Mouse (Mus musculus) megakaryocyte, embryonic 14.5 days (primary cell): ENCODE data around the gene Csnka2ip. TPM values are rescaled to one million over a fixed set of nuclear protein-coding genes. Genes with fewer than 3 reads are reported as not detected.

ENCODE experiments used
- H3K27me3 ChIP-seq: replicated peaks from 2 replicates; pipeline ENCODE3; 2012; ENCODE audit warnings: inconsistent platforms
- H3K36me3 ChIP-seq: replicated peaks from 2 replicates; pipeline ENCODE3; 2012; ENCODE audit warnings: low read length, inconsistent platforms, mixed read lengths
- H3K4me1 ChIP-seq: 2 replicates; pipeline ENCODE4 v1.6.1; 2012; ENCODE audit warnings: inconsistent platforms
- H3K4me3 ChIP-seq: replicated peaks from 2 replicates; pipeline ENCODE3; 2012; ENCODE audit warnings: moderate library complexity, mild to moderate bottlenecking, inconsistent platforms
- H3K9me3 ChIP-seq: 2 replicates; pipeline ENCODE4 v1.6.1; 2012; ENCODE audit warnings: inconsistent platforms
- FLI1 ChIP-seq: IDR thresholded peaks from 2 replicates; pipeline ENCODE4 v1.6.1; 2012; ENCODE audit warnings: low read length, inconsistent platforms, mixed read lengths
- GATA1 ChIP-seq: IDR thresholded peaks from 3 replicates; pipeline ENCODE4 v1.6.1; 2012; ENCODE audit warnings: mixed read lengths, low read length, inconsistent platforms, borderline replicate concordance
- polyA plus RNA-seq: library from polyadenylated mRNA; stranded (reverse); fragments of >175 nt; gene quantifications from 2 replicates; pipeline ENCODE4 v1.2.3, GENCODE M21; 2012; ENCODE audit warnings: low replicate concordance; ENCODE audit not compliant: insufficient read depth

Csnka2ip gene
- polyA plus RNA-seq = not detected in 2 replicates

DNA sequence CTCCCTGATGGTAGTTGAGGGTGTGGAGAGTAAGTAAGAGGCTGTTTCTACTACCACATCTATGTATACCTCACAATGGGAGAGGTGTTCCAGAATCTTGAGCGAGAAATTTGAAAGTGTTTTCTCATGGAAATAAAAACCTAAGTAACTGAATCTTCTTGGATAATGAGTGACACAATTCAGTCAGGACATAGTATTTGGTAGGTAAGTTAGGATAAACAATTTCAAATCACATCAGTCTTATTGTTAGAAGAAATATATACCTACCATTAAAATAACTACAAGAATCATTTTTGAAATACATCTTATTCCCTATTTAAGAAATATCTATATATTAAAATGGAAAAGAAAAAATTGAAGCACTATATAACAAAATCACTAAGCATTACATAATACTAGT, at the start of gene Csnka2ip:
Gene Csnka2ip (minus strand): TSS at position 101 of the 400 bp plus-strand sequence.
- Histone ChIP-seq H3K4me1 (no peaks in the 10 kb centered on the region), H3K27me3 (no peaks in the 10 kb centered on the region), H3K36me3 (no peaks in the 10 kb centered on the region), H3K9me3 (no peaks in the 10 kb centered on the region), H3K4me3 (no peak within 1 kb of the TSS)
- no peak for TF ChIP-seq GATA1
- TF ChIP-seq FLI1 = no peak

DNA sequence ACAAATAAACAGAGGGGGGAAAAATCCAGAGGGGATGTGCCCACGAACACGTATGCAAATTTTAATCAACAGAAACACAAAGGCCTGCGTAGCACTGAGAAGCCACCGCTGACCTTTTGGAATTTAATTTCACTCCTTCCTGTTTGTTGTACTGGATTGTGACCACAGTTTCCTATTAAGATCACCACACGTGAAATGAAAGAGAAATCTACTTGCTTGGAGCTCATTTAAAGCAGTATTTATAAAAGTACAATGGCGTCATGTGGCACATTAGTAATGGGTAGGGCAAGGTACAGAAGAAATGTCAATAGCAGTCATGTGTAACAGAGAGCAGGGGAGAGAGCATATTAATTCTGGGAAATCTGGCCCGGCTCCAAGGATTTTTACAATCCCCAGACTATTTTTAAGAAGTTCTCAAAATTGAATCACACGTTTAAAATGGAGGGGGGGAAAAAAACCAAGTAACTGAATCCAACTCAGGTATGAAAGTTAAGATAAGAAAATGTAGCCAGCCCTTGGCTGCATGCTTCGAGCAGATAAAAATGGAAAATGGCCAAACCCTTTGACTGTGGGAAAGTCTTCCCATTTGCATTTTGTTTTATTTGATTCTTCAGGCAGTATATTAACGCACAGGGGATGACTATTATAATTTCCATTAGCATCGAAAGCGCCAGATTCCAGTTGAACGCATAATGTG, 47.5 kb upstream of the Csnka2ip start:
- H3K4me3 ChIP-seq = no peak overlapping the region
- TF ChIP-seq GATA1 = no peak
- TF ChIP-seq FLI1 = no peak
- no peaks in the 10 kb centered on the region for H3K9me3 ChIP-seq
- no peaks in the 10 kb centered on the region for H3K36me3 ChIP-seq
- H3K27me3 ChIP-seq = no peaks in the 10 kb centered on the region
- H3K4me1 ChIP-seq = no peaks in the 10 kb centered on the region

DNA sequence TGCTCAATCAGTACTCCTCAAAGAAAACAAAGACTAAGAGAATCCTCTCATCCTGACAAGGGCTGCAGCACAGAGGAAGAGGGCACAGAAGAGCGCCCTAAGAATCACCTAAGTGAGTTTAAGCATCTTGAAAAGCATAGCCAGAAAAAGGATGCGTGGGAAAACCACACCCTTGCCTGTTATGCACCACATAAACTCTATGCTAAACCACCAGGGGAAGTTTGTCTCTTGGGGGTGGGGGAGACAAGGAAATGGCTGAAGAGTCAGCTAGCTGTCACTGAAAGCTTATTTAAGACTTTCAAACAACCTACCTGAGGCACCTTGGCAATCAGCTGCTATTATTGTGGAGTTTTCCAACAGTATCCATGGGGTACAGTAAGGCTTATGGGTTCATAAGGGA, 45.6 kb upstream of the Csnka2ip start:
- no peaks in the 10 kb centered on the region for H3K9me3 ChIP-seq
- H3K4me1 ChIP-seq = no peaks in the 10 kb centered on the region
- no peaks in the 10 kb centered on the region for H3K27me3 ChIP-seq
- no peaks in the 10 kb centered on the region for H3K36me3 ChIP-seq
- TF ChIP-seq FLI1 = no peak
- no peak for TF ChIP-seq GATA1
- H3K4me3 ChIP-seq = no peak overlapping the region

DNA sequence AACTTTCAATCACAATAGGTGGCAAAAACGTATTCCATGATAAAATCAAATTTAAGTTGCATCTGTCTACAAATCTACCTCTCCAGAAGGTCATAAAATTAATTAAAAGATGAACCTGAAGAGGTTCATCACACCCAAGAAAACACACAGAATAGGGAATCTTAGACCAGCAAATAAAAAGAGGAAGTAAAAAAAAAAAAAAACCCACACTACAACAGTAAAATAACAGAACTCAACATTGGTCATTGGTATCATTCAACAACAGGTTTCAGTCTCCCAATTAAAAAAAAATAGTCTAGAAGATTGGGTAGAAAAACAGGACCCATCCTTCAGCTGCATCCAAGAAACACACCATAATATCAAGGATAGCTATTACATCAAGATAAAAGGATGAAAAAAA, 32.9 kb upstream of the Csnka2ip start:
- TF ChIP-seq FLI1 = no peak
- no peak for TF ChIP-seq GATA1
- Histone ChIP-seq H3K27me3 (no peaks in the 10 kb centered on the region), H3K36me3 (no peaks in the 10 kb centered on the region), H3K9me3 (no peaks in the 10 kb centered on the region), H3K4me3 (no peak overlapping the region), H3K4me1 (no peaks in the 10 kb centered on the region)

GRCm38 (mm10) chr16:64620116-64620515, 17.9 kb upstream of the Csnka2ip start:
- Histone ChIP-seq H3K27me3 (no peaks in the 10 kb centered on the region), H3K9me3 (no peaks in the 10 kb centered on the region), H3K36me3 (no peaks in the 10 kb centered on the region), H3K4me3 (no peak overlapping the region), H3K4me1 (no peaks in the 10 kb centered on the region)
- TF ChIP-seq FLI1 (no peak), GATA1 (no peak)

DNA sequence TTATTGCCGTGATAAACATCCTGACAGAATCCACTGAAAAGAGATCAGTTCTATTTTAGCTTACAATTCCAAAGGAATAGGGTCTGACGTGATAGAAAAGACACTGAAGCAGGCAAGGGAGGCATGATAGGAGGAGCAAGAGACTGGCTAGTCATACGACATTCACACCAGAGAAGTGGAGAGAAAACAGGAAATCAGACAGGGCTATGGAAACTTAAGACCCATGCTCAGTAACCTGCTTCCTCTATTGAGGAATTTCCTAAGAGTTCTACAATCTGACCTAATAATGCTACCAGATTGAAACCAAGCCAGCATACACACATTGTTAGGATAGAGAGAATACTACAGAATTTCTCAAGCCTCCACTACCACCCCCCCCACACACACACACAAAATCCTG, 12.4 kb upstream of the Csnka2ip start:
- H3K27me3 ChIP-seq = no peaks in the 10 kb centered on the region
- H3K4me1 ChIP-seq = no peaks in the 10 kb centered on the region
- H3K9me3 ChIP-seq = no peaks in the 10 kb centered on the region
- H3K36me3 ChIP-seq = no peaks in the 10 kb centered on the region
- H3K4me3 ChIP-seq = no peak overlapping the region
- TF ChIP-seq GATA1 (no peak), FLI1 (no peak)

GRCm38 (mm10) chr16:64607793-64608192, 5.6 kb upstream of the Csnka2ip start:
- TF ChIP-seq GATA1 (no peak), FLI1 (no peak)
- H3K9me3 ChIP-seq = no peaks in the 10 kb centered on the region
- no peak overlapping the region for H3K4me3 ChIP-seq

DNA sequence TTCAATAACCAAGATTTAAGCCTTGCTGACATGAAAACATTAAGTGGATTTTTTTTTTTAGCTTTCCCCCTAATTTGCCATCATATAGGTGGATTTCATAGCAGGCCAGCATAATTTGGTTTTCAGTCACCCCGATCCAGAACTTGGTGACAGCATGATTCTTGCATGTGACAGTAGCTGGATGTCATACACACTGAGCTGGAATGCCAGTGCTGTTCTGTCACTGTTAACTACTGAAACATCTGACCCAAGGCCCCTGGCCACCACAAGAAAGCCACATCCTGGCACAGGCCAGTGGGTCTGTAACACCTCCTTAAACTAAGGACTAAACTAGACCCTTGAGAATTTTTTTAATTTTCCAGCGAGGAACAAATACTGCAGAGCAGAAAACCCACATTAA, 15.4 kb downstream of the Csnka2ip start:
- H3K4me3 ChIP-seq = no peak overlapping the region

More at GRCm38 (mm10) chr16:64607793-64608192, 5.6 kb upstream of the Csnka2ip start:
- no peaks in the 10 kb centered on the region for H3K27me3 ChIP-seq
- H3K36me3 ChIP-seq = no peaks in the 10 kb centered on the region
- no peaks in the 10 kb centered on the region for H3K4me1 ChIP-seq

GRCm38 (mm10) chr16:64586262-64586619, 16.0 kb downstream of the Csnka2ip start:
- Histone ChIP-seq H3K36me3 (no peaks in the 10 kb centered on the region), H3K4me3 (no peak overlapping the region), H3K27me3 (no peaks in the 10 kb centered on the region), H3K9me3 (no peaks in the 10 kb centered on the region), H3K4me1 (no peaks in the 10 kb centered on the region)
- TF ChIP-seq FLI1 = no peak
- no peak for TF ChIP-seq GATA1

More for the DNA sequence above, 15.4 kb downstream of the Csnka2ip start:
- Histone ChIP-seq H3K9me3 (no peaks in the 10 kb centered on the region), H3K36me3 (no peaks in the 10 kb centered on the region), H3K27me3 (no peaks in the 10 kb centered on the region), H3K4me1 (no peaks in the 10 kb centered on the region)
- TF ChIP-seq GATA1 = no peak
- TF ChIP-seq FLI1 = no peak

DNA sequence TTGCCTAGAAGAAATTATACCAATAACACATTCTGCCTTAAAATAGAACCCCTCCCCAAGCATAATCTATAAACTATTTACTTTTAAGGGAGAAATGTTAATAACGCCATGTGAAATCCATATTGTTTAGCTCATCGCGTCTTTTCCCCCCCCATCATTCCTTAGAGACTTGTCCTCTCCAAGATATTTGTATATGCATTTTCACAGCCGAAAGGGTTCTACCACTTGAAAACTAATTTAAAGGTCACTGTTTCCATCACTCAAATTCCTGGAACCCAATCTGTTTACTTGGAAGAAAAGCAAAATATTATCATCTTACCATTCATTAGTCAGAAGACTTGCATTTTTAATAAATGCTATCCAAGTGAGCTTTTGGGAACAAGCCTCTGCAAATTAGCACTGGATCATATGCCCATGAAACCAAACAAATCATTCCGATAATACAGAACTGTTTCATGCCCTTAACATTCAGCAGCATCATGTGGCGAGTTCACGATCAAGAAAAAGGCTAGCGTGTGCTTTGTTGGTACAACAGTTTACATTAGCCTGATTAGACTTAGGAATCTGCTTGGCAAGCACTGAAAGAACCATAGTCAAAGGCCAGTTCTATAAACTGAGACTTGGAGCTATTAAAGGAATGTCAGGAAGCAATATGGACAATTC, 16.5 kb downstream of the Csnka2ip start:
- Histone ChIP-seq H3K4me1 (no peaks in the 10 kb centered on the region), H3K36me3 (no peaks in the 10 kb centered on the region), H3K4me3 (no peak overlapping the region), H3K27me3 (no peaks in the 10 kb centered on the region), H3K9me3 (no peaks in the 10 kb centered on the region)
- TF ChIP-seq GATA1 (no peak), FLI1 (no peak)
